Mouse (Mus musculus) G1E (cell line): ENCODE measurements around the gene Gm5460.

Experiments used
- CTCF ChIP-seq: IDR thresholded peaks from 2 replicates; pipeline ENCODE4 v1.5.1; 2012; ENCODE audit warnings: low read depth, low read length, inconsistent platforms, mixed read lengths
- GATA1 ChIP-seq: IDR thresholded peaks from 2 replicates; pipeline ENCODE4 v1.6.1; 2012; ENCODE audit warnings: borderline replicate concordance, low read length, inconsistent platforms, mixed read lengths
- GATA2 ChIP-seq: IDR thresholded peaks from 2 replicates; pipeline ENCODE4 v1.6.1; 2012; ENCODE audit warnings: low read depth, low read length, inconsistent platforms, borderline replicate concordance
- POLR2AphosphoS5 ChIP-seq: IDR thresholded peaks from 2 replicates; pipeline ENCODE4 v1.6.1; 2012; ENCODE audit warnings: low read depth, low read length, inconsistent platforms; ENCODE audit not compliant: insufficient replicate concordance
- TAL1 ChIP-seq: conservative IDR thresholded peaks from 2 replicates; pipeline ENCODE4 v1.6.1; 2012; ENCODE audit warnings: low read depth, low read length, inconsistent platforms, mixed read lengths

- TF ChIP-seq CTCF (no peak), POLR2AphosphoS5 (no peak), TAL1 (no peak), GATA1 (no peak), GATA2 (no peak)
Observed at GRCm38 (mm10) chr14:34000076-34000475, 16.5 kb upstream of the Gm5460 start.
